Mouse (Mus musculus): ENCODE measurements around the gene Saa1.

- TF ChIP-seq EP300 (IDR thresholded peaks at IDR 0.05) (no peak), CTCF (IDR thresholded peaks at IDR 0.05) (no peak; the same call in 1 of the 2 replicates)
Measured at GRCm38 (mm10) chr7:46768451-46768850, 25.7 kb upstream of the Saa1 start.

All from lung, postnatal 0 days (tissue).